Mouse (Mus musculus) c-Kit-positive CD71-positive TER-119-negative erythroid progenitor cells, embryonic 14.5 days (primary cell): ENCODE data around the gene Klhl36.
"Not testable (repeated sequence)": the region's sequence is repeated elsewhere in the genome, so short reads cannot be mapped to it uniquely, and the experiment has no call there.

Experiments used
- DNase-seq: peaks from one replicate; pipeline ENCODE4 v3.0.0-alpha.2; 2013; ENCODE audit warnings: low read depth

Gene Klhl36

GRCm38 (mm10) chr8:119835270-119835669 is 26.8 kb upstream of the Klhl36 start:
- no peak for DNase-seq

- DNase-seq, result no peak
Measured at GRCm38 (mm10) chr8:119836831-119837230, 25.2 kb upstream of the Klhl36 start.

GRCm38 (mm10) chr8:119837553-119838071 is 24.5 kb upstream of the Klhl36 start:
- no peak for DNase-seq

DNA sequence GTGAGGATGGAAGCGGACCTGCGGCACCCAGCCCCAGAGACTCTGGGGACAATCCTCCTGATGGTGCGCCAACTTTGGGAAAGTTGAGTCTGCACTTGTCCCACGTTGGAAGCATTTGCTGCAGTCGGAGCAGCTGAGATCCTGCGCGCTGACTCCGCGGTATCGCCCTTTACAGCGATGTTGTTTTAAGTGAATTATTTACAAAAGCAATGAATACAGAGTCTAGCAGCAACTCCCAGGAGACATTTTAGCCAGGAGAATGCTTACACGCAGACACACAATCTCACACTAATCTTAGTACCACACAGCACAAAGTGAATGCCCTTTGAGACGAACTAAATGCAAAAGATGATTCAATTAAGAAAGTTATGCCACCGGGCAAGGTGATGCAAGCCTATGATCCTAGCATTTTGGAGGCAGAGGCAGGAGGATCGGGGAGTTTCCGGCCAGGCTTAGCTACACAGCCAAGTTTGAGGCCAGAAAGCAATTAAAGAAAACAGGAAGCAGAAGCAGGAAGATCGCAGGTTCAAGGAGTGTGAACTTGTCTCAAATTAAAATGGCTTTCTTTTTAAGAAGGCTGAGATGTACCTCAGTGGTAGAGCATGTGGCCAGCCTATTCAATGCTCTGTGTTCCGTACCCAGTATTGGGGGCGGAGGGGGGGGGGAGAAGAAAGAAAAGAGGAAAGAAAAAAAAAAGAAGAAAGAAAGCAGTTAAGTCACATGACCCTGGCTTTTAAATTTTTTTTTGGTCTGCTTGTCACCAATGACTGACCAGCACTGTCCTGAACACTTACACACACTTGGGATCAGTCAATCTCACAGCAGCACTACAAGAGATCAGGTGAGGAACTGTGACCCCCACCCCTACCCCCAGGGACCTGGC is 23.7 kb upstream of the Klhl36 start:
- DNase-seq, result no peak

- no peak for DNase-seq
Measured at GRCm38 (mm10) chr8:119838983-119839340, 23.1 kb upstream of the Klhl36 start.

- DNase-seq, result no peak
Measured at GRCm38 (mm10) chr8:119839419-119840021, 22.5 kb upstream of the Klhl36 start.

GRCm38 (mm10) chr8:119840275-119840808 is 21.7 kb upstream of the Klhl36 start, which contains the start of gene Cotl1:
Gene Cotl1, minus strand, starts transcription at chr8:119840544.
- DNase-seq, result peak; percentile 89

DNA sequence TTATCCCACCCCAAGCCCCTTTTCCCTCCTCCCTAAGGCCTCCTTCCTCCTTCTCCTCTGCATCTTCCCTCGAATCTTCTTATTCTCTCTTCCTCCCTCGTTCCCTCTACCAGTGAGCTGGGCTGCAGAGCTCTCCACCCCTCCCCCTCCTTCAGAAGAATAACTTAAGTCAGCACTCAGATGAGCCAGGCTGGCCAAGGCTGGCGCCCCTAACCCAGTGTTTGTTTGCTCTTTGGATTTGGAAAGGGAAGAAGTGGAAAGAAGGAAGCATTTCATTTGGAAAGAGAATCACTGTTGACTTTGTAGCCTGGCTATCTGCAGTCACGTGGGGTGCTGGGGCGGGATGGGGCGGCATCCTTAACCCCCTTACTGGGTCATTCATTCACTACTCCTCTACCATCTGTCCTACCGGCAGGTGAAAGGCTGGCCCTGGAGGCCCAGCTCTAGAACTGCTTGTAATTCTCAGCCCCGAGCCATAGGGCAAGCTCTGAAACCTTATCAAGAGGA is 21.1 kb upstream of the Klhl36 start:
- DNase-seq, result no peak

GRCm38 (mm10) chr8:119843444-119843843 is 18.6 kb upstream of the Klhl36 start:
- DNase-seq, result peak; percentile 74

GRCm38 (mm10) chr8:119844577-119844976 is 17.5 kb upstream of the Klhl36 start:
- DNase-seq, result no peak

GRCm38 (mm10) chr8:119845741-119846140 is 16.3 kb upstream of the Klhl36 start:
- DNase-seq, result not testable (repeated sequence)

DNA sequence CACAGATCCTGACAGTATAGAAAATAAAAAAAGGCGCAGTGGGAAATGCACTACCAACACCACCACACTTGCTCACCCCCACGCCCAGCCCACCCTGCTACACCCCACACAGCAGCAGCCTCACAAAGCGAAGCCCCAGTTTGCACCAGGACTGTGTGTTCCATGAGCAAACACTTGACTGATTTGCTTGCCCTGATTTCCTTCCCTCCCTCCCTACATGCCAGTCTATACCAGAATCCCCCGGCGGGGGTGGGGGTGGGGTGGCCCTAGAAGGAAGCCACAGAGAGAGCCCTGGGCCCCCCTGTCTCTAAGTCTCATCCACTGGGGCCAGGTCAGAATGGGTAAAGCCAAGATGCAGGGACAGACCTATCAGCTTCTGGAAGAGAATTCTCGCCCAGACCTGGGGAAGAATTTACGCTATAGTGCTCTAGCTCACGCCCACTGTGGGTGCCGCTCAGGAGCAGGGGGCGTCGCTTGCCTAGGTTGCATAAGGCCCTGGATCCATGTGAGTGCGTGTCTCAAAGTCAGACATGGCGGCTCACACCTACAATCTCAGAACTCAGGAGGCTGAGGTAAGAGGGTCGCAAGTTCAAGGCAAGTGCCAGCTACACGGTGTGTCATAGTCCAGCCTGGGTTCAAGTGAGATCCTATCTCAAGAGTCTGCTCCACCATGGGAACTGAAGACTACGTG is 14.7 kb upstream of the Klhl36 start:
- DNase-seq, result no peak

GRCm38 (mm10) chr8:119853521-119853920 is 8.5 kb upstream of the Klhl36 start:
- no peak for DNase-seq

DNA sequence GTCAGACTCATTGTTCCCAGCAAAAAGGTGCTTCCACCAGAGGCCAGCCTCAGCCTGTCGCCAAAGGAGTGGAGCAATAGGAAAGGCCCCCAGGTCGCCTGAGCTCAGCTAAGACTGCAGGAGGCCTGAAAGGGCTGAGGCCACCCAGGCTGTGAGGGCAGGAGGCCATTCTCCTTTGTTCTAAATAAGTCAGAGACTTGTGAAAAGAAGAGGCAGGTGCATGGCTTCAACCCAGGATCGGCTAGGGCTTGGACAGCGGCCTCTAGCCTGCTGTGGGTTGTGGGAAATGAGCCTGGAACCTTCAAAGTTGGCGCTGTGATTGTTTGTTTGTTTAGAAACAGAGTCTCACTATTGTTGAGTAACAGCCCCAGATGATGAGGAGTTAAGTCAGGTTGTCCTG is 8.0 kb upstream of the Klhl36 start:
- DNase-seq, result no peak

DNA sequence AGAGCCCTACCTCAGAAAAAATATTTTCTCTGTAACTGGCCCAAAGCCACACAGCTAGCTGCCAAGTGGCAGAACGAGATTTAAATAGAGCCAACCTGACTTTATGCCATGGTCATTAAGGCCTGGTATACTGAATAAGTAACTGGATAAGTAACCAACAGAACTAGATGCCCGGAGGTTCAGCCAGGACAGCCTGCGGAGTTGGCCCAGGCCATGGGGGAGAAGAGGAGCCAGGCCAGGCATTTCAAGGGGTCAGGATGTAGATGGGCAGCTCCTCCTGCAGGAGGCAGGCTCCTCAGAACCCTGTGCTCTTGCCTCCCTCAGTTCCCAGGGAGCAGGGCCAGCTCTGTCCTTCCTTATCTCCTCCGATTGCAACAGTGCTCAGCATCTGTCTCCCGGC is 6.4 kb upstream of the Klhl36 start:
- DNase-seq, result no peak

- no peak for DNase-seq
Measured at GRCm38 (mm10) chr8:119857767-119858166, 4.3 kb upstream of the Klhl36 start.

GRCm38 (mm10) chr8:119862390-119862734 is 296 bp downstream of the Klhl36 start:
- no peak for DNase-seq

GRCm38 (mm10) chr8:119862749-119863148 is 683 bp downstream of the Klhl36 start:
- DNase-seq, result no peak

DNA sequence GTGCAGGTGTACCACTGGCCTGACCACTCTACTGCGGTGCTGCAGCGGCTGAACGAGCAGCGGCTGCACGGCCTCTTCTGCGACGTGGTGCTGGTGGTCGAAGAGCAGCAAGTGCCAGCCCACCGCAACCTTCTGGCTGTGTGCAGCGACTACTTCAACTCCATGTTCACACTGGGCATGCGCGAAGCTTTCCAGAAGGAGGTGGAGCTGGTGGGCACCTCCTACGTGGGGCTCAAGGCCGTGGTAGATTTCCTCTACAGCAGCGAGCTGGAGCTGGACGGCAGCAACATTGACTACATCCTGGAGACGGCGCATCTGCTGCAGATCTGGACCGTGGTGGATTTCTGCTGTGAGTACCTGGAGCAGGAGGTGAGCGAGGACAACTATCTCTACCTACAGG is 7.5 kb downstream of the Klhl36 start:
- no peak for DNase-seq

DNA sequence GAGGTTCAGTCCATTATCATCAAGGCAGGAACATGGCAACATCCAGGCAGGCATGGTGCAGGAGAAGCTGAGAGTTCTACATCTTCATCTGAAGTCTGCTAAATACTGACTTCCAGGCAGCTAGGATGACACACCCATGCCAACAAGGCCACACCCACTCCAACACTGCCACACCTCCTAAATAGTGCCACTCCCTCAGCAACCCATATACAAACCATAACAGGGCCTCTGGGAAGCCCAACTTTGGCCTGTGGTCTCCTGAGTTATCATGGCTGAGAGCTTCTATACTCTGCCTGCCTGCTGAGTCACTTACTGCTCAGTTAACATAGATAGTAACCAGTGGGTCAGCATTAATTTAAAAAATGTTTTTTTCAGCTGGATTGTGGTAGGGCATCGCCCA is 11.1 kb downstream of the Klhl36 start:
- peak; percentile 58 for DNase-seq

DNA sequence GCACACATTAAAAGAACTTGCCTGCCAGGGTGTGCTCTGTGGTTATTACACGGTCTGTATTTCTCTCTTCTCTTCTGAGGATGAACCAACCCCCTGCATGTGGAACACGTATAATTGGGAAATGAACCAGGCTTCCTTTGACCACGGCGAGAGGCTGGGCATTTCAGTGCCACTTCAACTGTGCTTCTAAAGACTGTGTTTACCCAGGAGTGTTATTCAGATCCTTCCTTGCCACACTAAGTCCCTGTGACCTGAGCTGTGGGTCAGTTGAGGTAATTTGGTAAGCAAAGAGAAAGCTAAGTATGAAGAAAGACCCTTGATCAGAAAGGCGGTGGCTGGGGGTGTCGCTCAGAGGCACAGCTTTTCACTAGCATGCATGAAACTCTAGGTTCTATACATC is 19.2 kb downstream of the Klhl36 start:
- no peak for DNase-seq

- no peak for DNase-seq
Measured at GRCm38 (mm10) chr8:119881917-119882316, 19.9 kb downstream of the Klhl36 start.
